Mouse (Mus musculus) cortical plate, adult 2 months (tissue): ENCODE measurements around the gene Fabp6.

Experiments used
- CTCF ChIP-seq: fragments of 200-500 bp; IDR thresholded peaks from 2 replicates; pipeline ENCODE4 v1.5.1; 2011; ENCODE audit warnings: mild to moderate bottlenecking, control low read depth, low read length; ENCODE audit not compliant: insufficient read depth; ENCODE audit errors: extremely low read depth
- POLR2A ChIP-seq: fragments of 200-500 bp; IDR thresholded peaks from 2 replicates; pipeline ENCODE4 v1.6.1; 2011; ENCODE audit warnings: mild to moderate bottlenecking, low read length, control low read depth; ENCODE audit not compliant: insufficient read depth; ENCODE audit errors: extremely low read depth

- no peak for TF ChIP-seq POLR2A
- no peak for TF ChIP-seq CTCF
Measured at GRCm38 (mm10) chr11:43548657-43549435, 52.5 kb downstream of the Fabp6 start.
